Mouse (Mus musculus) midbrain, embryonic 14.5 days (tissue): ENCODE data around the gene Csnk2b. TPM values are rescaled to one million over a fixed set of nuclear protein-coding genes. Genes with fewer than 3 reads are reported as not detected.

Experiments used
- ATAC-seq: fragments of 200-750 bp; cut with Nextera tagmentation; 2 replicates; pipeline ENCODE4 v1.8.0; 2017; ENCODE audit warnings: moderate number of reproducible peaks, moderate library complexity; ENCODE audit not compliant: low FRiP score, low TSS enrichment
- DNase-seq: peaks from one replicate; pipeline ENCODE4 v3.0.0-alpha.2; 2015
- H3K27ac ChIP-seq: fragments of 300-500 bp; sonication (generic); replicated peaks from 2 replicates; pipeline ENCODE4 v1.5.1; 2014; ENCODE audit warnings: mild to moderate bottlenecking, low read depth, low read length, moderate library complexity
- H3K27me3 ChIP-seq: fragments of 300-500 bp; sonication (generic); 2 replicates; pipeline ENCODE4 v1.6.1; 2014; ENCODE audit warnings: low read length, control low read depth, mixed read lengths; ENCODE audit not compliant: control insufficient read depth, insufficient read depth
- H3K36me3 ChIP-seq: fragments of 300-500 bp; sonication (generic); 2 replicates; pipeline ENCODE4 v1.6.1; 2014; ENCODE audit warnings: low read length, control low read depth; ENCODE audit not compliant: control insufficient read depth, insufficient read depth
- H3K4me1 ChIP-seq: fragments of 300-500 bp; sonication (generic); 2 replicates; pipeline ENCODE4 v1.6.1; 2014; ENCODE audit warnings: mild to moderate bottlenecking, antibody characterized with exemption, low read length, control low read depth; ENCODE audit not compliant: control insufficient read depth, insufficient read depth
- H3K4me2 ChIP-seq: fragments of 300-500 bp; sonication (generic); 2 replicates; pipeline ENCODE4 v1.6.1; 2014; ENCODE audit warnings: mild to moderate bottlenecking, low read length, moderate library complexity
- H3K4me3 ChIP-seq: fragments of 300-500 bp; sonication (generic); replicated peaks from 2 replicates; pipeline ENCODE4 v1.5.1; 2014; ENCODE audit warnings: low read depth, low read length
- H3K9ac ChIP-seq: fragments of 300-500 bp; sonication (generic); replicated peaks from 2 replicates; pipeline ENCODE4 v1.6.1; 2014; ENCODE audit warnings: mild to moderate bottlenecking, low read length, moderate library complexity
- H3K9me3 ChIP-seq: fragments of 300-500 bp; sonication (generic); 2 replicates; pipeline ENCODE4 v1.6.1; 2016; ENCODE audit warnings: low read length, control low read depth, mixed read lengths; ENCODE audit not compliant: control insufficient read depth
- WGBS: fragments of 180-500 bp; shearing (Covaris S2); extraction: QIAGEN DNeasy Blood & Tissue Kit; methylation state at CpG from one replicate; pipeline ENCODE4 v1.1.7; 2014; 5-methylcytosine and 5-hydroxymethylcytosine counted together
- polyA plus RNA-seq: library from polyadenylated mRNA; unstranded; fragments of >200 nt; fragmentation: Nextera tagmentation; extraction: Ambion mirVana; gene quantifications from 2 replicates; pipeline ENCODE4 v1.2.1, GENCODE M21; 2014

The Csnk2b gene
- polyA plus RNA-seq, 1 experiment from 2014 or later = 334 TPM

GRCm38 (mm10) chr17:35121143-35121799 is 582 bp downstream of the Csnk2b start, which contains the start of gene Gpank1:
Gene Gpank1 (plus strand): TSS chr17:35121455.
- peaks cover 11% of the 10 kb centered on the region for H3K4me1 ChIP-seq
- H3K36me3 ChIP-seq = peaks cover 43% of the 10 kb centered on the region
- DNase-seq = peak; percentile 100
- H3K9me3 ChIP-seq = no peaks in the 10 kb centered on the region
- peak; percentile 93 for ATAC-seq
- H3K4me2 ChIP-seq = peak within 1 kb of the TSS; percentile 96
- 0% methylated on average over 50 of the region's 50 CpGs for WGBS
- peak within 1 kb of the TSS; percentile 90 for H3K27ac ChIP-seq
- peak within 1 kb of the TSS; percentile 90 for H3K9ac ChIP-seq
- peak within 1 kb of the TSS; percentile 96 for H3K4me3 ChIP-seq
- no peaks in the 10 kb centered on the region for H3K27me3 ChIP-seq

- WGBS = 0% methylated on average over 33 of the region's 33 CpGs
- no peak for DNase-seq
- H3K27me3 ChIP-seq = no peaks in the 10 kb centered on the region
Measured at GRCm38 (mm10) chr17:35120745-35121142, 1.1 kb downstream of the Csnk2b start.

GRCm38 (mm10) chr17:35115046-35116019 is 6.5 kb downstream of the Csnk2b start, which contains the start of gene Ly6g5b:
Gene Ly6g5b (minus strand): TSS chr17:35115428.
- no peak within 1 kb of the TSS for H3K4me2 ChIP-seq
- H3K9me3 ChIP-seq = no peaks in the 10 kb centered on the region
- no peak within 1 kb of the TSS for H3K27ac ChIP-seq
- H3K36me3 ChIP-seq = peaks cover 58% of the 10 kb centered on the region
- H3K4me1 ChIP-seq = peaks cover 3% of the 10 kb centered on the region
- 88% methylated on average over 8 of the region's 8 CpGs for WGBS
- peak; percentile 21 for DNase-seq
- ATAC-seq = no peak
- H3K4me3 ChIP-seq = no peak within 1 kb of the TSS
- no peak within 1 kb of the TSS for H3K9ac ChIP-seq
- H3K27me3 ChIP-seq = no peaks in the 10 kb centered on the region

More at GRCm38 (mm10) chr17:35120745-35121142, 1.1 kb downstream of the Csnk2b start:
- peak overlapping the region; percentile 90 for H3K9ac ChIP-seq
- H3K4me3 ChIP-seq = peak overlapping the region; percentile 96
- peak overlapping the region; percentile 96 for H3K4me2 ChIP-seq
- peaks cover 48% of the 10 kb centered on the region for H3K36me3 ChIP-seq
- ATAC-seq = no peak; the same call in 1 of the 2 replicates
- peaks cover 11% of the 10 kb centered on the region for H3K4me1 ChIP-seq
- no peaks in the 10 kb centered on the region for H3K9me3 ChIP-seq
- H3K27ac ChIP-seq = peak overlapping the region; percentile 52

DNA sequence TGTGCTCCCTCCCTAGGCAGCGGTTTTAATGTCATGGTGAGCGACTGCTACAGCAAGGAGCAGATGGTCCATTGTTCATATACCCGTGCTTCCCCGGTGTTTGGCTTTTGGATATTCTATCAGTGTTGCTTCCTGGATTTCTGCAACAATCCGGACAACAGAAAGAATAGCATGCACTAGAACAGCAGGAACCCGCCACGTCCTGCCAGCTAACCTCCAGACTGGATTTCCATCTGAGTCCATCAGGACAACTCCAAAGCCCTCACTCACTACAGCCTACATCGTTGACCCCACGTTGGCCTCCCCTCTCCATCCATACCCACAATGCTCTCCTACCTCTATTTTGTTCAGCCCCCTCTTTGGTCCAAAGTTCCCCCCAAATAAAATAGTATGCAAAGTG is 10.1 kb downstream of the Csnk2b start:
- no peak overlapping the region for H3K9ac ChIP-seq
- no peak overlapping the region for H3K27ac ChIP-seq
- 73% methylated on average over 9 of the region's 9 CpGs for WGBS
- no peak overlapping the region for H3K4me3 ChIP-seq
- ATAC-seq = no peak
- H3K36me3 ChIP-seq = peaks cover 30% of the 10 kb centered on the region
- no peaks in the 10 kb centered on the region for H3K9me3 ChIP-seq
- no peaks in the 10 kb centered on the region for H3K27me3 ChIP-seq
- no peak for DNase-seq
- H3K4me2 ChIP-seq = no peak overlapping the region
- no peaks in the 10 kb centered on the region for H3K4me1 ChIP-seq

DNA sequence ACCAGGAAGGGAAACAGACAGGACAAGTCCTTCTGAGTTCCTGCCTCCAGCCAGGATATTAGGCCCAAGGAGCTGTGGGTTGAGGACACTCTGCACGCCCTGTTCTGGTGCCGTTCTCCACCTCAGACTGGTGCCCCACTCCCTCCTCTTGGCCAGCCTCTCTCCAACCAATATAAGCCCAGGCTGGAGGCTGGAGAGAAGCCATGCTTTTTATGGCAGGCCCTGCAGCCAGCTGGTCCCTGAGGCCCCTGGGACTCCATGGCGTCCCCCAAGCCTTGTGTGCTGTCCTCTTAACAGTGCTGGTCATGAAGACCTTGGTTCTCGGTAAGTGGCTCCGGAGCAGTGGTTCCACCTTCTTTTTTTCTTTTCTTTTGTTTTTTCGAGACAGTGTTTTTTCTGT is 13.8 kb downstream of the Csnk2b start, which contains the start of gene Ly6g5c:
TSS of gene Ly6g5c (plus strand) at position 183 of the 400 bp plus-strand sequence.
- peaks cover 19% of the 10 kb centered on the region for H3K36me3 ChIP-seq
- no peak within 1 kb of the TSS for H3K4me3 ChIP-seq
- no peak within 1 kb of the TSS for H3K27ac ChIP-seq
- H3K4me2 ChIP-seq = no peak within 1 kb of the TSS
- no peak for DNase-seq
- ATAC-seq = no peak
- H3K4me1 ChIP-seq = 0 out of 2 replicates have a peak, but pooled peaks cover 3% of the 10 kb centered on the region
- H3K9ac ChIP-seq = no peak within 1 kb of the TSS
- H3K9me3 ChIP-seq = no peaks in the 10 kb centered on the region
- no peaks in the 10 kb centered on the region for H3K27me3 ChIP-seq
- WGBS = 82% methylated on average over 6 of the region's 6 CpGs

DNA sequence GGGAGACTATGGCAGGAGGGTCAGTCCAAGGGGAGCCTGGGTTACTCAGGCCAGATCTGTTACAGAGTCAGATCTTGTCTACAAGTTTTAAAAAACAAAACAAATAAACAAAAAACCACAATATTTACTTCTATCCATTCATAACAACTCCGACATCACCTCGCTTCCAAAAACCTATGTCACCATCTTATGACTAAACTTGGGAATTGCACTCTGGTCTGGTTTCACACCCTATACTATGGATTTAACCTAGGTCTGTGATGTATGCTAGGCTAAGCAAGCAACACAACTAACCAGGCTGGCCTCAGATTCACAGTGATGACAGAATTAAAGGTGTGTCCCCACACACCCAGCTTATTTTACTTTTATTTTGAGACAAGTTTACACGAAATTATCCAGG is 15.3 kb downstream of the Csnk2b start:
- no peak for ATAC-seq
- H3K4me1 ChIP-seq = 0 out of 2 replicates have a peak, but pooled peaks cover 3% of the 10 kb centered on the region
- H3K36me3 ChIP-seq = peaks cover 34% of the 10 kb centered on the region
- H3K27ac ChIP-seq = no peak overlapping the region
- no peaks in the 10 kb centered on the region for H3K27me3 ChIP-seq
- H3K4me3 ChIP-seq = no peak overlapping the region
- WGBS = 66% methylated on average over 3 of the region's 3 CpGs
- no peak overlapping the region for H3K9ac ChIP-seq
- no peaks in the 10 kb centered on the region for H3K9me3 ChIP-seq
- peak overlapping the region; percentile 28 for H3K4me2 ChIP-seq
- peak; percentile 39 for DNase-seq

GRCm38 (mm10) chr17:35105740-35106389 is 16.0 kb downstream of the Csnk2b start:
- H3K4me1 ChIP-seq = 0 out of 2 replicates have a peak, but pooled peaks cover 3% of the 10 kb centered on the region
- DNase-seq = peak; percentile 70
- H3K27ac ChIP-seq = no peak overlapping the region
- no peaks in the 10 kb centered on the region for H3K27me3 ChIP-seq
- WGBS = 18% methylated on average over 13 of the region's 13 CpGs
- peaks cover 41% of the 10 kb centered on the region for H3K36me3 ChIP-seq
- H3K4me3 ChIP-seq = no peak overlapping the region
- no peaks in the 10 kb centered on the region for H3K9me3 ChIP-seq
- peak overlapping the region; percentile 39; the same call in 1 of the 2 replicates for H3K9ac ChIP-seq
- no peak for ATAC-seq
- H3K4me2 ChIP-seq = peak overlapping the region; percentile 28

DNA sequence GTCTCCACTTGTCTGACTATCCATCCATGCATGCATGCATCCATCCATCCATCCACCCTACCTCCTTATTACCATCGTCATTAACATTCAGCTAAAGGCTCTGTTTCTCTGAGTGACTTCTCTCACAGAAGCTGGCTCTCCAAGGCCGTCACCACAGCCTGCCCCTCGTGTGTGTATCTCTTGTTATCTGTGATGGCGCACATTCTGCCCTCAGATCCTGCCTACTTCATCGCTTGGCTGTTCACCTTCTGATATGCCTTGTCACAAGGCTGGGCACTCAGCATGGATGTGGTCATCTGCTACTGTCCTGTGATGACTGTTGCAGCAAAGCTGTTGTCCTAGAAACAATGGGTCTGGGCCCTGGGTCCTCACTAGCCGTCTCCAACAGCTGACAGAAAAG is 17.1 kb downstream of the Csnk2b start:
- no peak for ATAC-seq
- H3K4me2 ChIP-seq = no peak overlapping the region
- H3K9me3 ChIP-seq = no peaks in the 10 kb centered on the region
- 71% methylated on average over 6 of the region's 6 CpGs for WGBS
- H3K27me3 ChIP-seq = no peaks in the 10 kb centered on the region
- no peak for DNase-seq
- H3K4me1 ChIP-seq = 0 out of 2 replicates have a peak, but pooled peaks cover 3% of the 10 kb centered on the region
- no peak overlapping the region for H3K9ac ChIP-seq
- H3K27ac ChIP-seq = no peak overlapping the region
- H3K36me3 ChIP-seq = peaks cover 52% of the 10 kb centered on the region
- H3K4me3 ChIP-seq = no peak overlapping the region
